Mouse (Mus musculus): ENCODE data around the gene Pou2f2. TPM values are rescaled to one million over a fixed set of nuclear protein-coding genes. Genes with fewer than 3 reads are reported as not detected.
A peak's percentile ranks its signal among the peaks of the same experiment; 100 is the strongest.

The Pou2f2 gene
- polyA plus RNA-seq, 1 experiment from 2014 or later, result 0.58 TPM

GRCm38 (mm10) chr7:25181331-25181790, 1.8 kb upstream of the Pou2f2 start:
- under 1% methylated on average over 15 of the region's 15 CpGs for WGBS
- no peak overlapping the region for H3K27ac ChIP-seq (ENCODE audit: low read length)
- no peak overlapping the region for H3K9ac ChIP-seq (ENCODE audit: low read length)
- H3K4me3 ChIP-seq (ENCODE audit: low read length), result no peak overlapping the region
- no peak overlapping the region for H3K4me2 ChIP-seq (ENCODE audit: low read depth, low read length)
- peaks cover 4% of the 10 kb centered on the region for H3K4me1 ChIP-seq (replicated peaks; ENCODE audit: control insufficient read depth, insufficient read depth, low read length)
- no peak for ATAC-seq (ENCODE audit: low read depth)
- no peaks in the 10 kb centered on the region for H3K9me3 ChIP-seq (ENCODE audit: control insufficient read depth, low read length)
- no peaks in the 10 kb centered on the region for H3K36me3 ChIP-seq (ENCODE audit: control insufficient read depth, insufficient read depth, low read length)
- H3K27me3 ChIP-seq (ENCODE audit: control insufficient read depth, insufficient read depth, low read depth, low read length), result peaks cover 71% of the 10 kb centered on the region

GRCm38 (mm10) chr7:25180512-25180911, 986 bp upstream of the Pou2f2 start:
- Histone ChIP-seq H3K27me3 (ENCODE audit: control insufficient read depth, insufficient read depth, low read depth, low read length) (peaks cover 79% of the 10 kb centered on the region), H3K4me3 (ENCODE audit: low read length) (no peak overlapping the region), H3K27ac (ENCODE audit: low read length) (no peak overlapping the region), H3K36me3 (ENCODE audit: control insufficient read depth, insufficient read depth, low read length) (no peaks in the 10 kb centered on the region), H3K4me2 (ENCODE audit: low read depth, low read length) (no peak overlapping the region), H3K4me1 (replicated peaks; ENCODE audit: control insufficient read depth, insufficient read depth, low read length) (peaks cover 4% of the 10 kb centered on the region), H3K9ac (ENCODE audit: low read length) (no peak overlapping the region), H3K9me3 (ENCODE audit: control insufficient read depth, low read length) (no peaks in the 10 kb centered on the region)
- ATAC-seq (ENCODE audit: low read depth), result no peak
- 9% methylated on average over 6 of the region's 6 CpGs for WGBS

DNA sequence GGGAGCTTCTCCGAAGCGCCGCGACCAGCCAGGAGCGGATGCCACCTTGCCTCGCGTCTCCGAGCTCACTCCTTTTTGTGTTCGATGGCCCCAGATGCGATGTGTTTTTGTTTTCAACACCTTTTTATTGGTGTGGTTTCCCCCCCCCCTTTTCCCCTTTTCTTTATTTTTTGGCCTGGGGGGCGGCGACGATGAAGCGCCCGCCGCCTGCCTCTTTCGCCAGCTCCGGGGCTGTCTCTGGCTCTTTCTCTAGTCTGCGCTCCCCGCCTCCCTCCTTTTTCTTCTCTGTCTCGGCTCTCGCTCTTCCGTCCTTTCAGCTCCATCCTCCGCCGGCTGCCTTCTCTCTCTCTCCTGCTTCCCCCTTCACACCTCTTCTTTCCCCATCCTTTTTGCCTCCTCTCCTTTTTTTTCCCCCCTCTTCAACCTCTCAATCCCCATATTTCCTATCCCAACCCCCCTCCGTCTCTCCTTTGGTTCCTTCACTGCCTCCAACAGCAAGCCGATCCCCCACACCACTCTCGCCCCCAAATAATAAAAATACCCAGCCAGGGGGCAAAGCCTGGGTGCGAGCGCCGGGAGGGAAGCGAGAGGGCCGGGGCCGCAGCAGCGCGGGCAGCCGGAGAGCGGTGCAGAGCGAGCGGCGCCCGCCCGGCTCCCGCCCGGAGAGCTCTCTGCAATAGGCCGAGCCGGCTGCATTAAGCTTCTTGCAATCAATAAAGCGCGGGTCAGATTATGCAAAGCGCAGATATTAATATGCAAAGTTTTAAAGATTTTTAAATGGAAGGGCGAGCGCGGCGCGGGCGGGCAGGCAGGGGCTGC, 530 bp downstream of the Pou2f2 start:
- WGBS, result under 1% methylated on average over 50 of the region's 56 CpGs
- no peaks in the 10 kb centered on the region for H3K9me3 ChIP-seq (ENCODE audit: control insufficient read depth, low read length)
- peak overlapping the region; percentile 80 for H3K4me2 ChIP-seq (ENCODE audit: low read depth, low read length)
- peak overlapping the region; percentile 15; the same call in 1 of the 2 replicates for H3K9ac ChIP-seq (ENCODE audit: low read length)
- no peak overlapping the region for H3K27ac ChIP-seq (ENCODE audit: low read length)
- H3K36me3 ChIP-seq (ENCODE audit: control insufficient read depth, insufficient read depth, low read length), result no peaks in the 10 kb centered on the region
- peak overlapping the region; percentile 52 for H3K4me3 ChIP-seq (ENCODE audit: low read length)
- peak; percentile 75 for ATAC-seq (ENCODE audit: low read depth)
- peaks cover 88% of the 10 kb centered on the region for H3K27me3 ChIP-seq (ENCODE audit: control insufficient read depth, insufficient read depth, low read depth, low read length)
- H3K4me1 ChIP-seq (replicated peaks; ENCODE audit: control insufficient read depth, insufficient read depth, low read length), result peaks cover 4% of the 10 kb centered on the region

DNA sequence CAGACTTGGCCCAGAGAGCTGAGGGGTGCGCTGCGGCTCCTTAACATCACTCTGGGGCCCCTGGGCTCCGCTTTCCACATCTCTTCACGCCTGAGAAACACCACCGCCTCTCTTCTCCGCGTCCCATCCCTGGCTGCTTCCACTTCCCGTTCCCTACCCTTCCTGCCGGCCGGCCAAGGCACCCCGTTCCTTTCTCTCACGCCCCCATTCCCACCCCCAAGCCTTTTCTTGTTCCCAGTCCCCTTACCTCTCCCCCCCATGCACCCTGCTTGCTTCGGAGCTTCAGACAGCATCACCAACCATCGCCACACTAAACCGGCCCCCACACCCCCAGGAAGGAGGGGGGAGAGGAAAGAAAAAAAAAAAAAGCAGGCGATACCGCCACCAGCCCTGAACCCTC, 1.2 kb downstream of the Pou2f2 start:
- Histone ChIP-seq H3K9me3 (ENCODE audit: control insufficient read depth, low read length) (no peaks in the 10 kb centered on the region), H3K9ac (ENCODE audit: low read length) (no peak overlapping the region), H3K4me3 (ENCODE audit: low read length) (peak overlapping the region; percentile 52), H3K4me2 (ENCODE audit: low read depth, low read length) (peak overlapping the region; percentile 80), H3K27ac (ENCODE audit: low read length) (no peak overlapping the region), H3K4me1 (replicated peaks; ENCODE audit: control insufficient read depth, insufficient read depth, low read length) (peaks cover 4% of the 10 kb centered on the region), H3K27me3 (ENCODE audit: control insufficient read depth, insufficient read depth, low read depth, low read length) (peaks cover 85% of the 10 kb centered on the region), H3K36me3 (ENCODE audit: control insufficient read depth, insufficient read depth, low read length) (no peaks in the 10 kb centered on the region)
- no peak for ATAC-seq (ENCODE audit: low read depth)
- WGBS, result under 1% methylated on average over 15 of the region's 17 CpGs

GRCm38 (mm10) chr7:25174343-25174742, 5.2 kb downstream of the Pou2f2 start:
- Histone ChIP-seq H3K4me2 (ENCODE audit: low read depth, low read length) (no peak overlapping the region), H3K4me3 (ENCODE audit: low read length) (no peak overlapping the region), H3K36me3 (ENCODE audit: control insufficient read depth, insufficient read depth, low read length) (no peaks in the 10 kb centered on the region), H3K9ac (ENCODE audit: low read length) (no peak overlapping the region), H3K27me3 (ENCODE audit: control insufficient read depth, insufficient read depth, low read depth, low read length) (peaks cover 46% of the 10 kb centered on the region), H3K27ac (ENCODE audit: low read length) (no peak overlapping the region), H3K9me3 (ENCODE audit: control insufficient read depth, low read length) (no peaks in the 10 kb centered on the region), H3K4me1 (replicated peaks; ENCODE audit: control insufficient read depth, insufficient read depth, low read length) (peaks cover 4% of the 10 kb centered on the region)
- 61% methylated on average over 11 of the region's 11 CpGs for WGBS
- ATAC-seq (ENCODE audit: low read depth), result no peak

DNA sequence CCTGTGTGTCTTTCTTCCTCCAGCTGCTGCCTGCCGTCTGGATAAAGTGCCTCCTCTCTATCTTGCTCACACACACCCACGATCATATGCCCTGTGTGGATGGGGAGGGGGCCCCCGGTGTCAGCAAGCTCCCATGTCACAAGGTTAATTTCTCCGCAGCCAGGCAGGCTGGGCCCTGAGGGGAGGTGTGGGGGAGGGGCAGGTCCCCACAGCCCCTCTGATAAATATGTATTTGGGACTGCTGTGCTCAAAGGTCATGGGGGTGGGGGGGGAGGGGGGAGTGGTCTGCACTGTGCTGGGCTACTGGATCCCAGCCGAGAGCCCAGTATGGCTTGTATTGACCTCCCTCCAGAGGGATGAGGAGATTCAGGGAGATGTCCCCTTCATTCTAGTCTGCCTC, 6.9 kb downstream of the Pou2f2 start:
- no peak overlapping the region for H3K9ac ChIP-seq (ENCODE audit: low read length)
- no peaks in the 10 kb centered on the region for H3K9me3 ChIP-seq (ENCODE audit: control insufficient read depth, low read length)
- H3K4me3 ChIP-seq (ENCODE audit: low read length), result no peak overlapping the region
- H3K4me1 ChIP-seq (replicated peaks; ENCODE audit: control insufficient read depth, insufficient read depth, low read length), result no peaks in the 10 kb centered on the region
- 18% methylated on average over 5 of the region's 5 CpGs for WGBS
- ATAC-seq (ENCODE audit: low read depth), result no peak
- no peak overlapping the region for H3K27ac ChIP-seq (ENCODE audit: low read length)
- no peak overlapping the region for H3K4me2 ChIP-seq (ENCODE audit: low read depth, low read length)
- H3K36me3 ChIP-seq (ENCODE audit: control insufficient read depth, insufficient read depth, low read length), result no peaks in the 10 kb centered on the region
- peaks cover 30% of the 10 kb centered on the region for H3K27me3 ChIP-seq (ENCODE audit: control insufficient read depth, insufficient read depth, low read depth, low read length)

- H3K4me1 ChIP-seq (replicated peaks; ENCODE audit: control insufficient read depth, insufficient read depth, low read length), result no peaks in the 10 kb centered on the region
- H3K27ac ChIP-seq (ENCODE audit: low read length), result no peak overlapping the region
- no peaks in the 10 kb centered on the region for H3K36me3 ChIP-seq (ENCODE audit: control insufficient read depth, insufficient read depth, low read length)
- H3K4me2 ChIP-seq (ENCODE audit: low read depth, low read length), result no peak overlapping the region
- WGBS, result 25% methylated on average over 3 of the region's 3 CpGs
- ATAC-seq (ENCODE audit: low read depth), result no peak
- peaks cover 11% of the 10 kb centered on the region; the same call in 1 of the 2 replicates for H3K27me3 ChIP-seq (ENCODE audit: control insufficient read depth, insufficient read depth, low read depth, low read length)
- H3K9ac ChIP-seq (ENCODE audit: low read length), result no peak overlapping the region
- no peak overlapping the region for H3K4me3 ChIP-seq (ENCODE audit: low read length)
- H3K9me3 ChIP-seq (ENCODE audit: control insufficient read depth, low read length), result no peaks in the 10 kb centered on the region
These were observed 8.9 kb downstream of the Pou2f2 start for GRCm38 (mm10) chr7:25170583-25170982.

DNA sequence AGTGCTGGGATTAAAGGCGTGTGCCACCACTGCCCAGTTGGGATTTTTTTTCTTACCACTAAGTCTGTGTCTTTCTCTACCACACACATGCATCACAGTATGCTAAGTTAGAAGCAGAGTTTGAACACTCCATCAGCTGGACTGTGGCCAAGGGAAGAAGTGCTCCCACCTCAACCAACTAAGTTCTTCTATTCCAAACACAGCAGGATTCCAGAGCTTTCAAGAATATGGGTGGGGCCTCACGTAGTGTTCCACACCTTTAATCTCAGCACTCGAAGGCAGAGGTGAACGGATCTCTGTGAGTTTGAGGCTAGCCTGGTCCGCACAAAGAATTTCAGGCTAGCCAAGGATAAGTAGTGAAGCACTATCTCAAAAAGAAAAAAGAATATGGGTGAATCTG, 13.4 kb downstream of the Pou2f2 start:
- Histone ChIP-seq H3K9ac (ENCODE audit: low read length) (no peak overlapping the region), H3K36me3 (ENCODE audit: control insufficient read depth, insufficient read depth, low read length) (no peaks in the 10 kb centered on the region), H3K27me3 (ENCODE audit: control insufficient read depth, insufficient read depth, low read depth, low read length) (no peaks in the 10 kb centered on the region), H3K4me2 (ENCODE audit: low read depth, low read length) (no peak overlapping the region), H3K4me3 (ENCODE audit: low read length) (no peak overlapping the region), H3K27ac (ENCODE audit: low read length) (no peak overlapping the region), H3K9me3 (ENCODE audit: control insufficient read depth, low read length) (0 out of 2 replicates have a peak, but pooled peaks cover 3% of the 10 kb centered on the region), H3K4me1 (replicated peaks; ENCODE audit: control insufficient read depth, insufficient read depth, low read length) (no peaks in the 10 kb centered on the region)
- WGBS, result 63% methylated on average over 5 of the region's 5 CpGs
- ATAC-seq (ENCODE audit: low read depth), result no peak

DNA sequence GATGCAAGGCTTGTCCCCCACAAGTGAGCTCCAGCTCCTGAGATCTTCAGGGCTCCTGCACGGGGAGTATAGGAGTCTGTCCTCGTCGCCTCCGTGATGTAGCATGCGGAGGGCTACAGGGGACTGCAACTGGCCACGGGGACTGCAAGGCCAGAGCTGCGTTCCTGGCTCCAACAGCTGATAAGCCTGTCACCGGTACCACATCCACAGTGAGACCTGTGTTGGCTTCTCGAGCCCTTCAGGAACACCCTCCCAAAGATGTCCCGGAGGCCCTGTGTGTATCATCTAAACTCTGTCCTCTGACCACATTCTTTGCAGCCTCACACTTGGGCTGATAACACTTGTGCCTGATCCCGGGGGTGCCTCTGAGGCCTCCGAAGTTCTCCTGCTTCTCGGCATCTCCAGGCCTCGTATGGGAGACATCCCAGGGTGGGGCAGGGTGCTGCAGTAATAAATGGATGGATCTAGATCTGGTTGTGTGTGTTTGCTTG, 23.3 kb downstream of the Pou2f2 start:
- Histone ChIP-seq H3K27me3 (ENCODE audit: control insufficient read depth, insufficient read depth, low read depth, low read length) (peaks cover 9% of the 10 kb centered on the region), H3K4me1 (replicated peaks; ENCODE audit: control insufficient read depth, insufficient read depth, low read length) (0 out of 2 replicates have a peak, but pooled peaks cover 2% of the 10 kb centered on the region), H3K4me3 (ENCODE audit: low read length) (no peak overlapping the region), H3K27ac (ENCODE audit: low read length) (no peak overlapping the region), H3K9me3 (ENCODE audit: control insufficient read depth, low read length) (no peaks in the 10 kb centered on the region), H3K4me2 (ENCODE audit: low read depth, low read length) (no peak overlapping the region), H3K36me3 (ENCODE audit: control insufficient read depth, insufficient read depth, low read length) (no peaks in the 10 kb centered on the region), H3K9ac (ENCODE audit: low read length) (no peak overlapping the region)
- ATAC-seq (ENCODE audit: low read depth), result 0 out of 2 replicates have a peak, but pooled peaks have one; percentile 5
- WGBS, result 16% methylated on average over 14 of the region's 14 CpGs

Measured in lung, embryonic 16.5 days (tissue).